Mouse (Mus musculus) spleen, adult 12 weeks (tissue): ENCODE results near the gene Mcmbp.
"Not testable (repeated sequence)": the region's sequence is repeated elsewhere in the genome, so short reads cannot be mapped to it uniquely, and the experiment has no call there.

Experiments
- DNase-seq: peaks from one replicate; pipeline ENCODE4 v3.0.0; 2022; ENCODE audit warnings: low spot score

The Mcmbp gene

GRCm38 (mm10) chr7:128717991-128718390 lies 22.3 kb downstream of the Mcmbp start:
- no peak for DNase-seq

- peak; percentile 45 for DNase-seq
These were observed 34.6 kb downstream of the Mcmbp start for GRCm38 (mm10) chr7:128705735-128706134.

GRCm38 (mm10) chr7:128699959-128700358 lies 40.3 kb downstream of the Mcmbp start:
- not testable (repeated sequence) for DNase-seq

GRCm38 (mm10) chr7:128694848-128695247 lies 45.4 kb downstream of the Mcmbp start:
- no peak for DNase-seq

GRCm38 (mm10) chr7:128692163-128692562 lies 48.1 kb downstream of the Mcmbp start:
- DNase-seq: no peak

GRCm38 (mm10) chr7:128690796-128691195 lies 49.5 kb downstream of the Mcmbp start:
- no peak for DNase-seq

- DNase-seq: peak; percentile 68
These were observed 50.2 kb downstream of the Mcmbp start for GRCm38 (mm10) chr7:128690070-128690469.

- DNase-seq: no peak
These were observed 50.9 kb downstream of the Mcmbp start for GRCm38 (mm10) chr7:128689347-128689746.

- peak; percentile 44 for DNase-seq
These were observed 52.3 kb downstream of the Mcmbp start for GRCm38 (mm10) chr7:128687821-128688564.

- DNase-seq: no peak
These were observed 61.7 kb downstream of the Mcmbp start for GRCm38 (mm10) chr7:128678546-128678945.

GRCm38 (mm10) chr7:128672408-128673010 lies 67.8 kb downstream of the Mcmbp start:
- no peak for DNase-seq

- DNase-seq: no peak
These were observed 68.3 kb downstream of the Mcmbp start for GRCm38 (mm10) chr7:128671952-128672351.

GRCm38 (mm10) chr7:128668831-128669230 lies 71.5 kb downstream of the Mcmbp start:
- DNase-seq: no peak

- DNase-seq: no peak
These were observed 72.5 kb downstream of the Mcmbp start for GRCm38 (mm10) chr7:128667788-128668187.

- DNase-seq: no peak
These were observed 75.4 kb downstream of the Mcmbp start for GRCm38 (mm10) chr7:128664861-128665377.

- no peak for DNase-seq
These were observed 76.4 kb downstream of the Mcmbp start for GRCm38 (mm10) chr7:128663906-128664305.

GRCm38 (mm10) chr7:128656970-128657369 lies 83.3 kb downstream of the Mcmbp start:
- no peak for DNase-seq
